Mouse (Mus musculus): ENCODE data around the gene Fbxl8. TPM values are rescaled to one million over a fixed set of nuclear protein-coding genes. Genes with fewer than 3 reads are reported as not detected.

The Fbxl8 gene
- total and polyA plus RNA-seq, 3 experiments, result 1.8 to 3.6 (median 2.5) TPM

- no peaks in the 10 kb centered on the region for H3K27me3 ChIP-seq (ENCODE audit: control insufficient read depth, insufficient read depth, low read length)
- H3K9ac ChIP-seq (ENCODE audit: low read depth, low read length), result no peak overlapping the region
- H3K79me2 ChIP-seq (replicated peaks; ENCODE audit: control insufficient read depth, insufficient read depth, low read length), result no peaks in the 10 kb centered on the region
- intact Hi-C loops (cut with DNase I), result no loop called here
- TF ChIP-seq POLR2A (IDR thresholded peaks at IDR 0.05; ENCODE audit: insufficient read depth, low read depth, low read length) (no peak), CTCF (IDR thresholded peaks at IDR 0.05) (no peak), EP300 (IDR thresholded peaks at IDR 0.05; ENCODE audit: insufficient read depth, low read depth, low read length) (no peak)
- H3K4me1 ChIP-seq (ENCODE audit: control insufficient read depth, insufficient read depth, low read length), result peaks cover 2% of the 10 kb centered on the region
- no peak overlapping the region for H3K27ac ChIP-seq
- peak in 1 of 2 experiments; percentile 17 for DNase-seq
- peak overlapping the region; percentile 15; the same call in 1 of the 2 replicates for H3K4me3 ChIP-seq
- H3K36me3 ChIP-seq (ENCODE audit: control insufficient read depth, insufficient read depth, low read length), result no peaks in the 10 kb centered on the region
- 35% methylated on average over 5 of the region's 5 CpGs for WGBS
Observed at GRCm38 (mm10) chr8:105306146-105306691, 41.8 kb downstream of the Fbxl8 start.

- peak in 1 of 2 experiments; percentile 18 for DNase-seq
Observed at GRCm38 (mm10) chr8:105307670-105308069, 43.2 kb downstream of the Fbxl8 start.

GRCm38 (mm10) chr8:105308428-105308827 lies 44.0 kb downstream of the Fbxl8 start:
- H3K79me2 ChIP-seq (replicated peaks; ENCODE audit: control insufficient read depth, insufficient read depth, low read length), result no peaks in the 10 kb centered on the region
- no peaks in the 10 kb centered on the region for H3K27me3 ChIP-seq (ENCODE audit: control insufficient read depth, insufficient read depth, low read length)
- H3K27ac ChIP-seq, result no peak overlapping the region
- peaks cover 2% of the 10 kb centered on the region for H3K4me1 ChIP-seq (ENCODE audit: control insufficient read depth, insufficient read depth, low read length)
- no peak for DNase-seq
- H3K36me3 ChIP-seq (ENCODE audit: control insufficient read depth, insufficient read depth, low read length), result no peaks in the 10 kb centered on the region
- no peak for TF ChIP-seq POLR2A (IDR thresholded peaks at IDR 0.05; ENCODE audit: insufficient read depth, low read depth, low read length)
- intact Hi-C loops (cut with DNase I), result no loop called here
- H3K4me3 ChIP-seq, result no peak overlapping the region
- no peak overlapping the region for H3K9ac ChIP-seq (ENCODE audit: low read depth, low read length)
- WGBS, result 95% methylated on average over 10 of the region's 10 CpGs

More at GRCm38 (mm10) chr8:105307670-105308069, 43.2 kb downstream of the Fbxl8 start:
- no peak overlapping the region for H3K4me3 ChIP-seq
- no peaks in the 10 kb centered on the region for H3K36me3 ChIP-seq (ENCODE audit: control insufficient read depth, insufficient read depth, low read length)
- H3K9ac ChIP-seq (ENCODE audit: low read depth, low read length), result no peak overlapping the region
- H3K4me1 ChIP-seq (ENCODE audit: control insufficient read depth, insufficient read depth, low read length), result peaks cover 2% of the 10 kb centered on the region
- TF ChIP-seq CTCF (IDR thresholded peaks at IDR 0.05) (no peak), POLR2A (IDR thresholded peaks at IDR 0.05; ENCODE audit: insufficient read depth, low read depth, low read length) (no peak), EP300 (IDR thresholded peaks at IDR 0.05; ENCODE audit: insufficient read depth, low read depth, low read length) (no peak)
- WGBS, result 94% methylated on average over 13 of the region's 13 CpGs
- intact Hi-C loops (cut with DNase I), result no loop called here
- no peaks in the 10 kb centered on the region for H3K79me2 ChIP-seq (replicated peaks; ENCODE audit: control insufficient read depth, insufficient read depth, low read length)
- H3K27me3 ChIP-seq (ENCODE audit: control insufficient read depth, insufficient read depth, low read length), result no peaks in the 10 kb centered on the region
- no peak overlapping the region for H3K27ac ChIP-seq

- Histone ChIP-seq H3K79me2 (replicated peaks; ENCODE audit: control insufficient read depth, insufficient read depth, low read length) (no peaks in the 10 kb centered on the region), H3K27me3 (ENCODE audit: control insufficient read depth, insufficient read depth, low read length) (no peaks in the 10 kb centered on the region), H3K4me3 (no peak overlapping the region), H3K36me3 (ENCODE audit: control insufficient read depth, insufficient read depth, low read length) (no peaks in the 10 kb centered on the region), H3K9ac (ENCODE audit: low read depth, low read length) (no peak overlapping the region), H3K27ac (no peak overlapping the region), H3K4me1 (ENCODE audit: control insufficient read depth, insufficient read depth, low read length) (peaks cover 2% of the 10 kb centered on the region)
- 85% methylated on average over 15 of the region's 15 CpGs for WGBS
- no peak for TF ChIP-seq CTCF (IDR thresholded peaks at IDR 0.05)
- no peak for TF ChIP-seq EP300 (IDR thresholded peaks at IDR 0.05; ENCODE audit: insufficient read depth, low read depth, low read length)
- no peak for TF ChIP-seq POLR2A (IDR thresholded peaks at IDR 0.05; ENCODE audit: insufficient read depth, low read depth, low read length)
- DNase-seq, result no peak
- intact Hi-C loops (cut with DNase I), result no loop called here
Observed at GRCm38 (mm10) chr8:105309142-105309847, 44.8 kb downstream of the Fbxl8 start.

- 83% methylated on average over 8 of the region's 8 CpGs for WGBS
- no peaks in the 10 kb centered on the region for H3K36me3 ChIP-seq (ENCODE audit: control insufficient read depth, insufficient read depth, low read length)
- no peak overlapping the region for H3K4me3 ChIP-seq
- DNase-seq, result no peak
- H3K4me1 ChIP-seq (ENCODE audit: control insufficient read depth, insufficient read depth, low read length), result no peaks in the 10 kb centered on the region; the same call in none of the 2 replicates
- no peaks in the 10 kb centered on the region for H3K79me2 ChIP-seq (replicated peaks; ENCODE audit: control insufficient read depth, insufficient read depth, low read length)
- TF ChIP-seq EP300 (IDR thresholded peaks at IDR 0.05; ENCODE audit: insufficient read depth, low read depth, low read length) (no peak), POLR2A (IDR thresholded peaks at IDR 0.05; ENCODE audit: insufficient read depth, low read depth, low read length) (no peak), CTCF (IDR thresholded peaks at IDR 0.05) (no peak)
- no peak overlapping the region for H3K27ac ChIP-seq
- H3K9ac ChIP-seq (ENCODE audit: low read depth, low read length), result no peak overlapping the region
- intact Hi-C loops (cut with DNase I), result no loop called here
- no peaks in the 10 kb centered on the region for H3K27me3 ChIP-seq (ENCODE audit: control insufficient read depth, insufficient read depth, low read length)
Observed at GRCm38 (mm10) chr8:105310118-105310517, 45.7 kb downstream of the Fbxl8 start.

GRCm38 (mm10) chr8:105311718-105312117 lies 47.3 kb downstream of the Fbxl8 start:
- no peaks in the 10 kb centered on the region; the same call in 1 of the 2 replicates for H3K4me1 ChIP-seq (ENCODE audit: control insufficient read depth, insufficient read depth, low read length)
- no peak overlapping the region for H3K27ac ChIP-seq
- intact Hi-C loops (cut with DNase I), result no loop called here
- no peaks in the 10 kb centered on the region for H3K79me2 ChIP-seq (replicated peaks; ENCODE audit: control insufficient read depth, insufficient read depth, low read length)
- no peaks in the 10 kb centered on the region for H3K27me3 ChIP-seq (ENCODE audit: control insufficient read depth, insufficient read depth, low read length)
- 69% methylated on average over 1 of the region's 1 CpGs for WGBS
- TF ChIP-seq CTCF (IDR thresholded peaks at IDR 0.05) (no peak), POLR2A (IDR thresholded peaks at IDR 0.05; ENCODE audit: insufficient read depth, low read depth, low read length) (no peak), EP300 (IDR thresholded peaks at IDR 0.05; ENCODE audit: insufficient read depth, low read depth, low read length) (no peak)
- H3K9ac ChIP-seq (ENCODE audit: low read depth, low read length), result no peak overlapping the region
- no peak overlapping the region for H3K4me3 ChIP-seq
- no peaks in the 10 kb centered on the region for H3K36me3 ChIP-seq (ENCODE audit: control insufficient read depth, insufficient read depth, low read length)
- DNase-seq, result no peak
